Mouse (Mus musculus) subcutaneous adipose tissue, adult 2 months (tissue): ENCODE measurements around the gene Ccl8. TPM values are rescaled to one million over a fixed set of nuclear protein-coding genes. Genes with fewer than 3 reads are reported as not detected.

ENCODE experiments used
- polyA plus RNA-seq: library from polyadenylated mRNA; depleted of rRNA; stranded (reverse); fragments of >200 nt; gene quantifications from 2 replicates; pipeline ENCODE4 v1.2.3, GENCODE M21; 2012; ENCODE audit warnings: low replicate concordance; rRNA removed

Gene Ccl8
- polyA plus RNA-seq = 40.1 and 47.0 TPM in 2 replicates

GRCm38 (mm10) chr11:82114885-82115284, at the start of gene Ccl8:
Gene Ccl8, plus strand, starts transcription at chr11:82115185.

DNA sequence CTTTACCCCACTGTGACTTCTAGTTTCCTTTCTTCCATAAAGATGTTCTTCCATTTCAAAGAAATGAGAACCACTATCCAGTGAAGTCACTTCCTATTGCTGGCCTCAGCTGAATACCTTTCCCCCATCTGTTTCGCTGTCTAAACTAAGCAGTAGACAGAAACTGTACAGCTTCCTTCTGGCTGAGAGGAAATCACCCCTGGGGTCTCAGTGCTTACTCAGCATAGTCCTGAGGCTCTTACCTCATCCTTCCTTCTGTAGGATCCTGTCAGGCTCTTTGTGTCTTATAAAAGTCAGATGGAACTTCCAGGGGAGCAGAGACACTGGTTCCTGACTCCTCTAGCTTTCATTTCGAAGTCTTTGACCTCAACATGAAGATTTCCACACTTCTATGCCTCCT, 13.5 kb upstream of the Ccl8 start, which contains the start of gene Ccl12:
Gene Ccl12 (plus strand): TSS at position 317 of the 400 bp plus-strand sequence.

Other genes starting within 250 kb of the Ccl8 start
- 1.6 and 18.8 TPM in 2 replicates for gene Asic2, start 146.7 kb upstream of the Ccl8 start, polyA plus RNA-seq
- 6.1 and 17.2 TPM in 2 replicates for gene Ccl2, start 79.6 kb upstream of the Ccl8 start, polyA plus RNA-seq
- not detected in 2 replicates for gene Gm17268, start 76.6 kb upstream of the Ccl8 start, polyA plus RNA-seq
- 2.9 and 3.2 TPM in 2 replicates for gene Ccl7, start 69.5 kb upstream of the Ccl8 start, polyA plus RNA-seq
- gene Ccl11, start 57.4 kb upstream of the Ccl8 start, polyA plus RNA-seq = 37.8 and 72.8 TPM in 2 replicates
- gene Ccl12, start 13.3 kb upstream of the Ccl8 start, polyA plus RNA-seq = 6.1 and 8.5 TPM in 2 replicates
- not detected in 2 replicates for gene Ccl1, start 190.5 kb downstream of the Ccl8 start, polyA plus RNA-seq